Mouse (Mus musculus) myocyte (in vitro differentiated cells): Measurements from ENCODE around the gene Abcb10.

Experiments used
- CEBPB ChIP-seq: IDR thresholded peaks from 2 replicates; pipeline ENCODE4 v1.6.1; 2011; ENCODE audit warnings: mild to moderate bottlenecking, moderate library complexity; ENCODE audit not compliant: poor library complexity, insufficient read depth, severe bottlenecking
- E2F4 ChIP-seq: IDR thresholded peaks from one replicate; pipeline ENCODE4 v1.6.1; 2011; ENCODE audit warnings: mild to moderate bottlenecking, control low read depth, moderate library complexity; ENCODE audit not compliant: insufficient read depth
- MAX ChIP-seq: IDR thresholded peaks from one replicate; pipeline ENCODE4 v1.6.1; 2011; ENCODE audit warnings: low read depth, mild to moderate bottlenecking, control low read depth
- MYOD1 ChIP-seq, 3 experiments: IDR thresholded peaks; one replicate each; pipeline ENCODE4 v1.6.1; 2011; ENCODE audit warnings: control low read depth in 2 of 3, low read depth in 2 of 3, mild to moderate bottlenecking in 2 of 3, moderate library complexity in 1 of 3; ENCODE audit not compliant: insufficient read length in 2 of 3, control insufficient read depth in 1 of 3
- MYOG ChIP-seq, 3 experiments: IDR thresholded peaks; one replicate each; pipeline ENCODE4 v1.6.1; 2011; ENCODE audit warnings: control low read depth in 2 of 3, low read depth in 2 of 3, mild to moderate bottlenecking in 2 of 3; ENCODE audit not compliant: insufficient read length in 2 of 3, control insufficient read depth in 1 of 3, insufficient read depth in 1 of 3
- POLR2A ChIP-seq: IDR thresholded peaks from one replicate; pipeline ENCODE4 v1.6.1; 2011; ENCODE audit warnings: low read depth, mild to moderate bottlenecking, control low read depth, moderate library complexity; ENCODE audit not compliant: insufficient read length
- POLR2AphosphoS2 ChIP-seq: IDR thresholded peaks from one replicate; pipeline ENCODE4 v1.6.1; 2011; ENCODE audit warnings: low read depth, control low read depth; ENCODE audit not compliant: insufficient read length
- REST ChIP-seq: IDR thresholded peaks from one replicate; pipeline ENCODE4 v1.6.1; 2011; ENCODE audit warnings: mild to moderate bottlenecking, control low read depth, moderate library complexity; ENCODE audit not compliant: insufficient read depth, insufficient read length
- SRF ChIP-seq: IDR thresholded peaks from one replicate; pipeline ENCODE4 v1.6.1; 2011; ENCODE audit warnings: low read depth; ENCODE audit not compliant: control insufficient read depth, insufficient read length
- TCF12 ChIP-seq: IDR thresholded peaks from one replicate; pipeline ENCODE4 v1.6.1; 2011; ENCODE audit warnings: mild to moderate bottlenecking, control low read depth; ENCODE audit not compliant: poor library complexity, insufficient read depth, severe bottlenecking
- TCF3 ChIP-seq: IDR thresholded peaks from one replicate; pipeline ENCODE4 v1.6.1; 2011; ENCODE audit warnings: low read depth, control low read depth; ENCODE audit not compliant: insufficient read length
- USF1 ChIP-seq: IDR thresholded peaks from one replicate; pipeline ENCODE4 v1.6.1; 2011; ENCODE audit warnings: low read depth, mild to moderate bottlenecking, control low read depth, moderate library complexity

GRCm38 (mm10) chr8:123950077-123950802, 32.7 kb downstream of the Abcb10 start:
- no peak for TF ChIP-seq USF1
- no peak for TF ChIP-seq POLR2AphosphoS2
- no peak for TF ChIP-seq MAX
- no peak for TF ChIP-seq POLR2A
- TF ChIP-seq REST: no peak
- TF ChIP-seq CEBPB: no peak
- no peak for TF ChIP-seq MYOD1 (IDR thresholded peaks at IDR 0.05; ENCODE audit: control insufficient read depth in 1 of 3, insufficient read length in 2 of 3, low read depth in 2 of 3)
- no peak for TF ChIP-seq E2F4
- no peak for TF ChIP-seq TCF12
- no peak for TF ChIP-seq MYOG (IDR thresholded peaks at IDR 0.05; ENCODE audit: control insufficient read depth in 1 of 3, insufficient read depth in 1 of 3, insufficient read length in 2 of 3, low read depth in 2 of 3)
- TF ChIP-seq SRF: no peak
- no peak for TF ChIP-seq TCF3
